Mouse (Mus musculus): Measurements from ENCODE around the gene Ccdc69. TPM values are rescaled to one million over a fixed set of nuclear protein-coding genes. Genes with fewer than 3 reads are reported as not detected.
A peak's percentile ranks its signal among the peaks of the same experiment; 100 is the strongest.

The Ccdc69 gene
- polyA plus RNA-seq, 1 experiment from 2014 or later = 1.8 TPM

DNA sequence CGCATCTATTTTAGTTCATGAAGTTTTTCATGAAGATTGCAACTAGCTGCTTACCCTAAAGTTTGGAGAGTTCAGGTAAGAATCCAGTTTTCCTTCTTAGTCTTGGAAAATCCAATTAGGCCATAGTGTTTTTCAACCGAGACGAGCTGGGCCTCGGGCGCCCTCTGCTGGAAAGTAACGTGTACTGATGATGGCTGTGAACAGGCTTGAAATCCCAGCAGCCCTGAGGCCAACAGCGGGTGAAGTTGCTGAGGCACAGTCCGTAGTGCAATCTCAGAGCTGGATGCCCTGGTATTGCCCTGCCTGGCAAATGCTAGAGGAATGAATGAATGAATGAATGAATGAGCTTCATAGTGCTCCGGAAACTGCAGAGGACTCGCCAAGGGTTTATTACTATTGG lies 9.1 kb upstream of the Ccdc69 start:
- Histone ChIP-seq H3K9me3 (ENCODE audit: control insufficient read depth, low read depth, low read length) (no peaks in the 10 kb centered on the region), H3K36me3 (ENCODE audit: control insufficient read depth, insufficient read depth, low read length) (no peaks in the 10 kb centered on the region), H3K4me2 (replicated peaks; ENCODE audit: low read depth, low read length) (no peak overlapping the region), H3K27me3 (ENCODE audit: control insufficient read depth, insufficient read depth, low read length) (no peaks in the 10 kb centered on the region), H3K4me1 (ENCODE audit: control insufficient read depth, insufficient read depth, low read length) (no peaks in the 10 kb centered on the region), H3K27ac (ENCODE audit: low read length) (no peak overlapping the region), H3K4me3 (ENCODE audit: low read depth, low read length) (no peak overlapping the region), H3K9ac (replicated peaks; ENCODE audit: low read depth, low read length) (no peak overlapping the region)
- peak; percentile 66 for ATAC-seq (ENCODE audit: insufficient number of reproducible peaks, insufficient read depth, low FRiP score, low read depth)
- WGBS = 10% methylated on average over 10 of the region's 10 CpGs

GRCm38 (mm10) chr11:55085396-55085795 lies 7.5 kb upstream of the Ccdc69 start:
- Histone ChIP-seq H3K4me3 (ENCODE audit: low read depth, low read length) (no peak overlapping the region), H3K4me2 (replicated peaks; ENCODE audit: low read depth, low read length) (no peak overlapping the region), H3K27ac (ENCODE audit: low read length) (no peak overlapping the region), H3K27me3 (ENCODE audit: control insufficient read depth, insufficient read depth, low read length) (no peaks in the 10 kb centered on the region), H3K36me3 (ENCODE audit: control insufficient read depth, insufficient read depth, low read length) (no peaks in the 10 kb centered on the region), H3K9me3 (ENCODE audit: control insufficient read depth, low read depth, low read length) (no peaks in the 10 kb centered on the region), H3K4me1 (ENCODE audit: control insufficient read depth, insufficient read depth, low read length) (no peaks in the 10 kb centered on the region), H3K9ac (replicated peaks; ENCODE audit: low read depth, low read length) (no peak overlapping the region)
- 47% methylated on average over 5 of the region's 5 CpGs for WGBS
- no peak for ATAC-seq (ENCODE audit: insufficient number of reproducible peaks, insufficient read depth, low FRiP score, low read depth)

GRCm38 (mm10) chr11:55084629-55085028 lies 6.7 kb upstream of the Ccdc69 start:
- no peak overlapping the region for H3K4me2 ChIP-seq (replicated peaks; ENCODE audit: low read depth, low read length)
- no peaks in the 10 kb centered on the region for H3K4me1 ChIP-seq (ENCODE audit: control insufficient read depth, insufficient read depth, low read length)
- H3K4me3 ChIP-seq (ENCODE audit: low read depth, low read length) = no peak overlapping the region
- 68% methylated on average over 4 of the region's 4 CpGs for WGBS
- H3K27ac ChIP-seq (ENCODE audit: low read length) = no peak overlapping the region
- no peaks in the 10 kb centered on the region for H3K27me3 ChIP-seq (ENCODE audit: control insufficient read depth, insufficient read depth, low read length)
- H3K9ac ChIP-seq (replicated peaks; ENCODE audit: low read depth, low read length) = no peak overlapping the region
- no peaks in the 10 kb centered on the region for H3K36me3 ChIP-seq (ENCODE audit: control insufficient read depth, insufficient read depth, low read length)
- no peak for ATAC-seq (ENCODE audit: insufficient number of reproducible peaks, insufficient read depth, low FRiP score, low read depth)
- H3K9me3 ChIP-seq (ENCODE audit: control insufficient read depth, low read depth, low read length) = no peaks in the 10 kb centered on the region

DNA sequence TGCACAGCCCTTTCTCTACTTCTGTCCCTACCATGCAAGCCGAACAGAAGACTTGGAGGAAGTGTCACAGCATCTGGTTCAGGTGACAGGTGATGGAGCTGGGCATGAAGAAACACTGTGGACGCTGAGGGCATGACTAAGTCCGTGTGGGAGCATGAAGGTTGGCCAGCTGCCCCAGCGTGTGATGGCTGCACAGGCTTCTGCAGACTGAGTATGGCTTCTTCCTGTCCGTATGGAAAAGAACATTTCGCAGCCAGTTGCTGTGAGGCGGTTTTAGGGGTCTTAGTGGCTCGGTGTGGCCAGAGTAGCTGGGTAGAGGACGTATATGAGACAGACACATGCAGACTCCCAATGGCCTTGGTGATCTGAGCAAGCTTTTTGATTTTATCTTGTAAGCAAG lies 3.3 kb upstream of the Ccdc69 start:
- Histone ChIP-seq H3K27me3 (ENCODE audit: control insufficient read depth, insufficient read depth, low read length) (no peaks in the 10 kb centered on the region), H3K9ac (replicated peaks; ENCODE audit: low read depth, low read length) (no peak overlapping the region), H3K4me2 (replicated peaks; ENCODE audit: low read depth, low read length) (no peak overlapping the region), H3K9me3 (ENCODE audit: control insufficient read depth, low read depth, low read length) (no peaks in the 10 kb centered on the region), H3K36me3 (ENCODE audit: control insufficient read depth, insufficient read depth, low read length) (no peaks in the 10 kb centered on the region), H3K4me3 (ENCODE audit: low read depth, low read length) (no peak overlapping the region), H3K4me1 (ENCODE audit: control insufficient read depth, insufficient read depth, low read length) (peaks cover 5% of the 10 kb centered on the region; the same call in 1 of the 2 replicates), H3K27ac (ENCODE audit: low read length) (no peak overlapping the region)
- ATAC-seq (ENCODE audit: insufficient number of reproducible peaks, insufficient read depth, low FRiP score, low read depth) = no peak
- 91% methylated on average over 9 of the region's 9 CpGs for WGBS

- Histone ChIP-seq H3K9ac (replicated peaks; ENCODE audit: low read depth, low read length) (no peak overlapping the region), H3K27ac (ENCODE audit: low read length) (no peak overlapping the region), H3K4me3 (ENCODE audit: low read depth, low read length) (no peak overlapping the region), H3K4me1 (ENCODE audit: control insufficient read depth, insufficient read depth, low read length) (peaks cover 5% of the 10 kb centered on the region; the same call in 1 of the 2 replicates), H3K4me2 (replicated peaks; ENCODE audit: low read depth, low read length) (no peak overlapping the region), H3K9me3 (ENCODE audit: control insufficient read depth, low read depth, low read length) (no peaks in the 10 kb centered on the region), H3K36me3 (ENCODE audit: control insufficient read depth, insufficient read depth, low read length) (no peaks in the 10 kb centered on the region), H3K27me3 (ENCODE audit: control insufficient read depth, insufficient read depth, low read length) (no peaks in the 10 kb centered on the region)
- ATAC-seq (ENCODE audit: insufficient number of reproducible peaks, insufficient read depth, low FRiP score, low read depth) = no peak
- WGBS = 87% methylated on average over 4 of the region's 4 CpGs
Observed at GRCm38 (mm10) chr11:55079180-55079579, 1.2 kb upstream of the Ccdc69 start.

DNA sequence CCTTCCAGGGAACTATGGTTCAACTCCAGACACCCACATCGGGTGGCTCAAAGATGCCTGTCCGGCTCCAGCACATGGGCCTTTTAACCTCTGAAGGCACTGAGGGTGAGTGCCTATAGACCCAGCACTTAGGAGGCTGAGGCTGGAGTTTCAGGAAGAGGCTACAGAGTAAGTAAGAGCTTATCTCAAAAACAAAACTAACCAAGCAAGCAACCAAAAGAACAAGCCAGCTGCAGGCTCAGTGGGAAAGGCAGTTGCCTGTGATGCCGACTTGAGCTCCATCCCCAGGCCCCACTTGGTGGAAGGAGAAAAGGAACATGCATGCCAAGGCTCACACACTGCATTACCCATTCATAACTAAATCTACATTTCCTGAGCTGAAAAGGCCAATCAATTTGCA lies 571 bp upstream of the Ccdc69 start:
- Histone ChIP-seq H3K4me1 (ENCODE audit: control insufficient read depth, insufficient read depth, low read length) (peaks cover 5% of the 10 kb centered on the region; the same call in 1 of the 2 replicates), H3K27ac (ENCODE audit: low read length) (no peak overlapping the region), H3K4me3 (ENCODE audit: low read depth, low read length) (peak overlapping the region; percentile 44; the same call in 1 of the 2 replicates), H3K36me3 (ENCODE audit: control insufficient read depth, insufficient read depth, low read length) (no peaks in the 10 kb centered on the region), H3K27me3 (ENCODE audit: control insufficient read depth, insufficient read depth, low read length) (no peaks in the 10 kb centered on the region), H3K4me2 (replicated peaks; ENCODE audit: low read depth, low read length) (peak overlapping the region; percentile 88), H3K9me3 (ENCODE audit: control insufficient read depth, low read depth, low read length) (no peaks in the 10 kb centered on the region), H3K9ac (replicated peaks; ENCODE audit: low read depth, low read length) (no peak overlapping the region)
- WGBS = 57% methylated on average over 3 of the region's 3 CpGs
- no peak for ATAC-seq (ENCODE audit: insufficient number of reproducible peaks, insufficient read depth, low FRiP score, low read depth)

- 85% methylated on average over 5 of the region's 5 CpGs for WGBS
- no peaks in the 10 kb centered on the region for H3K36me3 ChIP-seq (ENCODE audit: control insufficient read depth, insufficient read depth, low read length)
- peaks cover 5% of the 10 kb centered on the region; the same call in 1 of the 2 replicates for H3K4me1 ChIP-seq (ENCODE audit: control insufficient read depth, insufficient read depth, low read length)
- no peak overlapping the region for H3K4me3 ChIP-seq (ENCODE audit: low read depth, low read length)
- H3K4me2 ChIP-seq (replicated peaks; ENCODE audit: low read depth, low read length) = no peak overlapping the region
- no peak overlapping the region for H3K27ac ChIP-seq (ENCODE audit: low read length)
- ATAC-seq (ENCODE audit: insufficient number of reproducible peaks, insufficient read depth, low FRiP score, low read depth) = no peak
- no peak overlapping the region for H3K9ac ChIP-seq (replicated peaks; ENCODE audit: low read depth, low read length)
- no peaks in the 10 kb centered on the region for H3K9me3 ChIP-seq (ENCODE audit: control insufficient read depth, low read depth, low read length)
- no peaks in the 10 kb centered on the region for H3K27me3 ChIP-seq (ENCODE audit: control insufficient read depth, insufficient read depth, low read length)
Observed at GRCm38 (mm10) chr11:55076234-55076633, 1.7 kb downstream of the Ccdc69 start.

- no peaks in the 10 kb centered on the region for H3K36me3 ChIP-seq (ENCODE audit: control insufficient read depth, insufficient read depth, low read length)
- H3K27me3 ChIP-seq (ENCODE audit: control insufficient read depth, insufficient read depth, low read length) = no peaks in the 10 kb centered on the region
- ATAC-seq (ENCODE audit: insufficient number of reproducible peaks, insufficient read depth, low FRiP score, low read depth) = no peak
- peaks cover 5% of the 10 kb centered on the region; the same call in 1 of the 2 replicates for H3K4me1 ChIP-seq (ENCODE audit: control insufficient read depth, insufficient read depth, low read length)
- H3K27ac ChIP-seq (ENCODE audit: low read length) = no peak overlapping the region
- WGBS = 65% methylated on average over 2 of the region's 2 CpGs
- H3K9ac ChIP-seq (replicated peaks; ENCODE audit: low read depth, low read length) = no peak overlapping the region
- H3K4me3 ChIP-seq (ENCODE audit: low read depth, low read length) = no peak overlapping the region
- H3K9me3 ChIP-seq (ENCODE audit: control insufficient read depth, low read depth, low read length) = no peaks in the 10 kb centered on the region
- no peak overlapping the region for H3K4me2 ChIP-seq (replicated peaks; ENCODE audit: low read depth, low read length)
Observed at GRCm38 (mm10) chr11:55075602-55076001, 2.3 kb downstream of the Ccdc69 start.

DNA sequence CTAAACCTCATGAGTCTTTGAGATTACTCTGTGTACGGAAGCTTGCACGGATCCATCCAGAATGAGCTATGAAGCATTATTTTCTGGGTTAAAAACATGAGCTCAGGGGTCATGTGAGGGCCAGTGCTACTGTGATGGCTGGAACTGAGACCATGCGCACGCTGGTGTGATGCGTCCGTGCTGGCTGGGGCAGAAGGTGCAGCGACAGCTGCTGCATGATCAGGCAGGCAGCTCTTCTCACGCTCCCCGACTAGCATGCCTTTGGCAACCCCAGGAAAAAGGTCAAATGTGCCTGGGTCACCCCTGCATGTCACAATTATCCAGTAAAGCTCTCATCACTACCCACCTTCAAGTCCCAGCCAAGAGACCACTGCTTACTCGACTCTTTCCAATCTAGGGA lies 4.7 kb downstream of the Ccdc69 start:
- 55% methylated on average over 10 of the region's 10 CpGs for WGBS
- H3K4me2 ChIP-seq (replicated peaks; ENCODE audit: low read depth, low read length) = no peak overlapping the region

More for the DNA sequence above, 4.7 kb downstream of the Ccdc69 start:
- ATAC-seq (ENCODE audit: insufficient number of reproducible peaks, insufficient read depth, low FRiP score, low read depth) = no peak
- Histone ChIP-seq H3K9ac (replicated peaks; ENCODE audit: low read depth, low read length) (no peak overlapping the region), H3K9me3 (ENCODE audit: control insufficient read depth, low read depth, low read length) (no peaks in the 10 kb centered on the region), H3K27ac (ENCODE audit: low read length) (no peak overlapping the region), H3K36me3 (ENCODE audit: control insufficient read depth, insufficient read depth, low read length) (no peaks in the 10 kb centered on the region), H3K27me3 (ENCODE audit: control insufficient read depth, insufficient read depth, low read length) (no peaks in the 10 kb centered on the region), H3K4me1 (ENCODE audit: control insufficient read depth, insufficient read depth, low read length) (peaks cover 4% of the 10 kb centered on the region; the same call in 1 of the 2 replicates), H3K4me3 (ENCODE audit: low read depth, low read length) (no peak overlapping the region)

All from stomach, embryonic 14.5 days (tissue).